Mouse (Mus musculus): ENCODE data around the gene Frem2. TPM values are rescaled to one million over a fixed set of nuclear protein-coding genes. Genes with fewer than 3 reads are reported as not detected.

Gene Frem2
- polyA plus RNA-seq (2017; shearing (Covaris generic)): not detected

DNA sequence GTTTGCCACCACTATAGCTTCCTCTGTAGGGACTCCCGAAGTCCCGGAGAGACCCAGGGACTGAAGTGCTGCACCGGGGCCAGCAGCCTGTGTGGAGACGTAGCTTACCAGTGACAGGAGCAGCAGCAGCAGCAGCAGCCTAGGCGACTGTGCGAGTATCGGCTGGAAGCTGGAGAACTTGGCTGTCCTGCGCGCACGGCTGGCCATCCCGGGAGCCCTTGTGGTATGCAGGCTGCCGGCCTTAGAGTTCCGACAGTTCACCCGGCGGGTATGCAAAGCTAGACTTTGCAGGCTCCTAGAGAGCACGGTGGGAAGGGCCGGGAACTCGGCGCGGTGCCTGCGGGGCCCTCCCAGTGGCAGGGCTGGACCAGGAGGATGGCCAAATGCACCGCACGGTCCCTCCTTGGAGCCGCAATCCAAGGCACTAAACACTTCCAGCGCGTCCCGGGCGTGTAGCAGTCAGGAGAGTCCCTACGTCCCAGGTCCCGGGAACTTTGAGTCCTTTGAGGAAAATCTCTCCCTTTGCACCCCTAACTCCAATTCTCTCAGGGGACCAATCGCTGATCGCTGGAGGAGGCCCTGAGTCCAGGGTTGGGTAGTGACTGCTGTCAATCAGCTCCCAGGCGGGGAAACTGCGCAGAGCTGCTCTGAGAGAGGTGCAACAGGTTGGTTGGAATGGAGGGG is at the start of gene Frem2:
TSS of gene Frem2 (minus strand) at position 478 of the 684 bp plus-strand sequence.

DNA sequence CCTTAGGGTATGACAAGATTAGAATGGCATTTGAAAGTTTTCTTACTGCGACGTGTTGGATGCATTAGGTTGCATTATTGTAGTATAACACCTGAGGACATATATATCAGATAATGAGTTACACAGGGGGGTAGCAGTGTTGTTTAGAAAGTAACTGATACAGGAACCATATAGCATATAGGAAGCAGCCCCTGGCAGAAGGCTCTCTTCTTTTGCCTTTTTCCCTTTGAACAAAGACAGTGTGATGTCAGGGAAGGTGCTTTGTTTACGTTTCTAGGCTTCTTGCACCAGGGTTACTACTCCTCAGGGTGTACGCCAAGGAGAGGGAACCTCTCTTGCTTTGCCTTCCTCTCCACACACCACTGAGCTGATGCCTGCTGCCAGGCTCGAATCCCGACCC is 168.8 kb downstream of the Frem2 start, which contains the start of gene Stoml3:
TSS of gene Stoml3 (plus strand) at position 301 of the 400 bp plus-strand sequence.

Other genes with a start within 250 kb of the Frem2 start
- gene Nhlrc3, start 194.0 kb downstream of the Frem2 start, polyA plus RNA-seq (2017; shearing (Covaris generic)): 13.2 TPM
- 29.1 TPM for gene Proser1, start 193.7 kb downstream of the Frem2 start, polyA plus RNA-seq (2017; shearing (Covaris generic))
- not detected for gene Stoml3, start 168.7 kb downstream of the Frem2 start, polyA plus RNA-seq (2017; shearing (Covaris generic))
- gene Gm10985, start 187.7 kb upstream of the Frem2 start, polyA plus RNA-seq (2017; shearing (Covaris generic)): not detected
- 44.0 TPM for gene Ufm1, start 206.5 kb upstream of the Frem2 start, polyA plus RNA-seq (2017; shearing (Covaris generic))

Data from naive thymus-derived CD4-positive, alpha-beta T cell, adult 5 months (primary cell).